Mouse (Mus musculus) left cerebral cortex, adult 2 months (tissue): ENCODE data around the gene Lzts2. TPM values are rescaled to one million over a fixed set of nuclear protein-coding genes. Genes with fewer than 3 reads are reported as not detected.

Source experiments
- DNase-seq, 2 experiments: peaks; one replicate each; pipeline ENCODE4 v3.0.0; 2021 to 2022; ENCODE audit warnings: low spot score in 2 of 2, mixed read lengths in 1 of 2; ENCODE audit errors: extremely low spot score in 1 of 2
- H3K27ac ChIP-seq: fragments of 200-600 bp; 2 replicates; pipeline ENCODE4 v1.8.1; 2022
- H3K4me3 ChIP-seq: fragments of 200-600 bp; 2 replicates; pipeline ENCODE4 v1.8.1; 2022
- CTCF ChIP-seq: fragments of 200-600 bp; IDR thresholded peaks from 2 replicates; pipeline ENCODE4 v1.8.1; 2022; ENCODE audit warnings: antibody characterized with exemption, mild to moderate bottlenecking, moderate library complexity
- intact Hi-C: fragments of 180-260 bp; cut with DNase I; formaldehyde crosslinking; loops from one replicate; pipeline ENCODE4 v1.15.1; 2025
- total RNA-seq, 2 experiments: library from RNA; stranded (reverse); gene quantifications; 2 replicates each; pipeline ENCODE4 v1.2.3; 2021

Lzts2 gene
- total RNA-seq, 2 experiments from 2014 or later: 36.5 to 39.1 TPM

DNA sequence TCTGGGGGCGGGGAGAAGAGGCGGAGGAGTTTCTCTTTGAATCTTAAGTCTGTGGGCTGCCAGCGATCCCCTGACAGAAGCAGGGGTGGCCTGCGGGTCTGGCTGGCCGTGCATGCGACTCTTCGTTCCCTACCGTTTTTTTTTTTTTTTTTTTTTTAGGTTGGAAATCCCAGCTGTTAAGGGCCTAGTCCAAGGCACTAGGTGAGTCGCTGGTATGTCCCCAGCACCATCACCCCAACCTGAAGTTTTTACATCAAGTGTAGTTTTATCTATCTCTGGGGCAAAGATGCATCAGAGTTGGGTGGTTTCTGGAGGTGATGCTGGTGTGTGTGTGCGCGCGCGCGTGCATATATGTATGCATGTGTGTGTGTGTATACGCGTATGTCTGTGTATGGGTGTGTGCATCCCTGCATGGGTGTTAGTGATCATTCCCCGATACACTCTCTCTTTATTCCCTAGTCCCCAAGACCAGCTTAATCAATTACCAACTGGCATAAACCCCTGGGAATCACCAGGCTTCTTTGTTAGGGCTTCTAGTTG is 61.9 kb downstream of the Lzts2 start:
- no peak for DNase-seq
- H3K27ac ChIP-seq: peak overlapping the region; percentile 98; the same call in 1 of the 2 replicates
- H3K4me3 ChIP-seq: peak overlapping the region; percentile 95
- no peak for TF ChIP-seq CTCF
- intact Hi-C loops: loop anchor here (5.0 to 10.0 kb wide), 4 partner anchors 156 to 469 kb away; partner anchors contain the start of gene Btrc

Other genes with a start within 250 kb of the Lzts2 start
- gene Slf2, start 83.3 kb upstream of the Lzts2 start, total RNA-seq: 10 to 100 TPM; 37.2 to 41.8 TPM
- gene Sema4g, start 25.3 kb upstream of the Lzts2 start, total RNA-seq: 10 to 100 TPM; 19.4 to 24.4 TPM
- gene Twnk, start 8.8 kb upstream of the Lzts2 start, total RNA-seq: 10 to 100 TPM; 12.9 to 14.8 TPM
- 10 to 100 TPM; 40.9 to 41.8 TPM for gene Mrpl43, start 8.0 kb upstream of the Lzts2 start, total RNA-seq
- 1 to 10 TPM; 5.2 to 6.1 TPM for gene Pdzd7, start 31.3 kb downstream of the Lzts2 start, total RNA-seq
- 100 to 1,000 TPM; 120 to 125 TPM for gene Sfxn3, start 33.1 kb downstream of the Lzts2 start, total RNA-seq
- gene Kazald1, start 60.8 kb downstream of the Lzts2 start, total RNA-seq: 1 to 10 TPM; 4.3 to 5.5 TPM
- not detected for gene Tlx1, start 136.3 kb downstream of the Lzts2 start, total RNA-seq
- gene Lbx1, start 221.4 kb downstream of the Lzts2 start, total RNA-seq: not detected